Mouse (Mus musculus): ENCODE results near the gene Maml2.

Gene Maml2

GRCm38 (mm10) chr9:13495530-13495929 lies 197.8 kb downstream of the Maml2 start:
- no peak for DNase-seq (ENCODE audit: low spot score)

- no peak for DNase-seq (ENCODE audit: low spot score)
Measured at GRCm38 (mm10) chr9:13497016-13497415, 199.3 kb downstream of the Maml2 start.

- no peak for DNase-seq (ENCODE audit: low spot score)
Measured at GRCm38 (mm10) chr9:13497690-13498333, 200.1 kb downstream of the Maml2 start.

GRCm38 (mm10) chr9:13500045-13500444 lies 202.3 kb downstream of the Maml2 start:
- DNase-seq (ENCODE audit: low spot score), result no peak

- no peak for DNase-seq (ENCODE audit: low spot score)
Measured at GRCm38 (mm10) chr9:13505024-13505423, 207.3 kb downstream of the Maml2 start.

- DNase-seq (ENCODE audit: low spot score), result no peak
Measured at GRCm38 (mm10) chr9:13506956-13507821, 209.4 kb downstream of the Maml2 start.

- DNase-seq (ENCODE audit: low spot score), result no peak
Measured at GRCm38 (mm10) chr9:13507822-13508188, 210.0 kb downstream of the Maml2 start.

GRCm38 (mm10) chr9:13509751-13510150 lies 212.0 kb downstream of the Maml2 start:
- DNase-seq (ENCODE audit: low spot score), result no peak

GRCm38 (mm10) chr9:13510621-13511369 lies 213.0 kb downstream of the Maml2 start:
- DNase-seq (ENCODE audit: low spot score), result peak; percentile 40

- no peak for DNase-seq (ENCODE audit: low spot score)
Measured at GRCm38 (mm10) chr9:13513135-13513534, 215.4 kb downstream of the Maml2 start.

GRCm38 (mm10) chr9:13514435-13514834 lies 216.7 kb downstream of the Maml2 start:
- DNase-seq (ENCODE audit: low spot score), result no peak

GRCm38 (mm10) chr9:13515976-13516375 lies 218.2 kb downstream of the Maml2 start:
- DNase-seq (ENCODE audit: low spot score), result no peak

GRCm38 (mm10) chr9:13518031-13518430 lies 220.3 kb downstream of the Maml2 start:
- no peak for DNase-seq (ENCODE audit: low spot score)

GRCm38 (mm10) chr9:13518441-13518971 lies 220.7 kb downstream of the Maml2 start:
- no peak for DNase-seq (ENCODE audit: low spot score)

GRCm38 (mm10) chr9:13522061-13522820 lies 224.5 kb downstream of the Maml2 start:
- no peak for DNase-seq (ENCODE audit: low spot score)

GRCm38 (mm10) chr9:13523046-13523445 lies 225.3 kb downstream of the Maml2 start:
- no peak for DNase-seq (ENCODE audit: low spot score)

- no peak for DNase-seq (ENCODE audit: low spot score)
Measured at GRCm38 (mm10) chr9:13525075-13525474, 227.3 kb downstream of the Maml2 start.

GRCm38 (mm10) chr9:13525561-13526255 lies 228.0 kb downstream of the Maml2 start:
- DNase-seq (ENCODE audit: low spot score), result no peak

- no peak for DNase-seq (ENCODE audit: low spot score)
Measured at GRCm38 (mm10) chr9:13530575-13530974, 232.8 kb downstream of the Maml2 start.

GRCm38 (mm10) chr9:13533076-13533707 lies 235.4 kb downstream of the Maml2 start:
- DNase-seq (ENCODE audit: low spot score), result no peak

- DNase-seq (ENCODE audit: low spot score), result no peak
Measured at GRCm38 (mm10) chr9:13535803-13536202, 238.0 kb downstream of the Maml2 start.

Measured in layer of hippocampus, adult 9-10 months (tissue).